Mouse (Mus musculus) adrenal gland, postnatal 36 days (tissue): ENCODE data around the gene Emc6. TPM values are rescaled to one million over a fixed set of nuclear protein-coding genes. Genes with fewer than 3 reads are reported as not detected.
A peak's percentile ranks its signal among the peaks of the same experiment; 100 is the strongest.

Experiments
- DNase-seq, 2 experiments: peaks; one replicate each; pipeline ENCODE4 v3.0.0; 2021; ENCODE audit warnings: mixed read lengths in 1 of 2
- long read RNA-seq, 2 experiments: library from polyadenylated mRNA; stranded (forward); transcript quantifications; one replicate each; pipeline ENCODE4 v2.0.0; 2021; ENCODE audit warnings: borderline sequencing depth in 2 of 2
- total RNA-seq, 2 experiments: library from RNA; stranded (reverse); gene quantifications; 2 replicates each; pipeline ENCODE4 v1.2.3; 2021

Gene Emc6
- total RNA-seq: 10 to 100 TPM; 83.0 to 85.0 TPM
- long read RNA-seq, experiment 1, transcript Emc6-201 (2 exons, 1,332 nt): major isoform, 148 of 163 reads
- long read RNA-seq, experiment 1, partial matches to known transcripts: 4 of 163 reads
- long read RNA-seq, experiment 1, other reads (novel, unspliced or antisense): 7 of 163 reads
- long read RNA-seq, experiment 2, transcript Emc6-201 (2 exons, 1,332 nt): major isoform, 70 of 73 reads
- long read RNA-seq, experiment 2, partial matches to known transcripts: 0 of 73 reads
- long read RNA-seq, experiment 2, other reads (novel, unspliced or antisense): 3 of 73 reads

DNA sequence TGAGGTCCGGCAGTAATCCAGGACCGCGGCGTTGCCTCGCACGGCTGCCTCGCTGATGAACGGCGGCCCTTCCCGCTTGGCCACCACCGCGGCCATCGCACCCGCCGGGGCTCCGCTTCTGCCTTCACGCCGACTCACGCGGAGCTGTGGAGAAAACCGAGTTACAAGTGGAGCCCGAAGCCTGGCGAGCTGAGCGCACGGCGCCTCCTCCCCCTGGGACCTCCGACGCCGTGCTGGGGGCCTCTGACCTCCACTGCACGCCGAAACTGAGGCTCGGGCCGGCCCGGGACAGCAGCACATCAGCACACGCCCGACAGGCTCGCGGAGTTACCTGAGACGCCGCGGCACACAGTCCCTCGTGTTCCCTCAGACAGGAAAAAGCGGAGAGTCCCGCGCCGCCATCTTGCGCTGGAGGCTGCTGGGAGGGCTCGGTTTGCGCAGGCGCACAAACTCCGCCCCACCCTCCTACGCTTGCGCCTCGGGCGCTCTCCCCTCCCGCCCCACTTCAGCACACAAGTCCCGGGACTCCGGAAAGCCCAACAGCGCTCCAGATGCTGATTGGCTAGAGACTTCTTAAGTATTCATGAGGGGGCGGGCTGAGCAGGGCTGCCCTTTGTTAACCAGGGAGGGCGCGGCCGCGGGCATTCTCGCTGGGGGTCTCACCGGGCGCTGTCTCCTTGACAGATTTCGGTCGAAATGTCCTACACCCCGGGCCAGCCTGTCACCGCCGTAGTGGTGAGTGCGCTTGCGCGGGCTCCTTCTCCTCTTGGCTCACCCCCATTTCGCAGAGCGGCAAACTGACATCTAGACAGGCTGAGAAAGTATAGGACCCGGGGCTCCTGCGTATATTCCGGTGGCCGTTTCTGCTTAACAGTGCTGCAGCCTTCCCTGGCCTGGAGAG is at the start of gene Emc6, which contains the start of gene Tax1bp3:
Gene Emc6 (minus strand): TSS at position 430 of the 901 bp plus-strand sequence.
Gene Tax1bp3 (plus strand): TSS at position 476 of the 901 bp plus-strand sequence.
- DNase-seq: peak; percentile 98

DNA sequence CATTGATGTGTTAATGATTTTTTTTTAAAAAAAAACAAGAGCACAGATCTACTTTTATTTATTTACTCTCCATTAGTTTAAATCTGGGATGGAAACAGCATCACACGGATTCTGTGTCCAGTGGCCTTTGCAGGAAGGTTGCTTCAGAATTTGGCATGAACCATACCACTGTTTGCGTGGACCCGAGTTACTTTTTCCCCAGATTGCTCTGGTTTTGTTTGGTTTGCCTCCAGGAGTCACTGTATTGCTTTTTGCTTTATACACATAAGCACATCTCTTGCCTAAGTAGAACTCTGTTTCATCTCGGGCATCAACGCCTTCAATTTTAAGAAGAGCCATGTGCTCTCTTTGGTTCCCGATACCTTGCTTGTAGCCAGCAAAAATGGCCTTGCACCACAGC is 49.0 kb upstream of the Emc6 start:
- no peak for DNase-seq

- DNase-seq: peak; percentile 35 to 63
Observed at GRCm38 (mm10) chr11:73223966-73224365, 47.1 kb upstream of the Emc6 start.

DNA sequence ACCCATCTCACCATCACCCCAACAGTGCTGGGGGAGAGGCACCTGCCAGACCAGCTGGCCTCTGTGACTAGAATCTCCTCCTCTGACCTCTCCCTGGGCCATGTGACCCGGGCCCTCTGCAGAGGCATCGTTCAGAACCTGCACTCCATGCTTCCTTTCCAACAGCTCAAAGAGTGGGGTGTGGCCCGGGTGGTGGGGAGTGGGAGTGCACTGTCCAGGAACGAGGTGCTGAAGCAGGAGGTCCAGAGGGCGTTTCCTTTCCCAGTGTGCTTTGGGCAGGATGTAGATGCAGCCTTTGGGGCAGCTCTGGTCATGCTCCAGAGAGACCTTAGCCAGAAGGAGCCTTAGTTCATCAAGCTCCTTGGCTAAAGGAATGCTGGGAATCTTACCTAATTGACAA is 46.0 kb upstream of the Emc6 start:
- DNase-seq: no peak

DNA sequence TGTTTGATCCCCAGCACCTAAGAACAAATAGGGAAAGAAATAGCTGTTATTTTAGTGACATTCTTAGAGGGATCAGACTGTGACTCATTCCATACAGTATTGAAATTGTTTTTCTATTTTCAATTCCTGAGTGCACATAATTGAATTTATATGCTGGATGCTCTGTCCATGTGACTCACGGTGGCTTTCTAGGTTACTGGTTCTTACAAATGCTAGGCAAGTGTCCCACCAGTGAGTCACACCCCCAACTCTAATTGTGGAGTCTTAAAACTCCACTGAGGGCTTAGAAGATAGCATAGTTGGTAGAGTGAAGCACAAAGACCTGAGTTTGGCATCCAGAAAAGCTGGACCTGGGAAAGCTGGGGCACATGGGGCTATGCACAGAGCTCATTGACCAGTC is 43.8 kb upstream of the Emc6 start:
- no peak for DNase-seq

GRCm38 (mm10) chr11:73219671-73220070 is 42.8 kb upstream of the Emc6 start:
- no peak for DNase-seq

GRCm38 (mm10) chr11:73213956-73214355 is 37.1 kb upstream of the Emc6 start:
- no peak for DNase-seq

GRCm38 (mm10) chr11:73207621-73208020 is 30.8 kb upstream of the Emc6 start:
- DNase-seq: no peak

DNA sequence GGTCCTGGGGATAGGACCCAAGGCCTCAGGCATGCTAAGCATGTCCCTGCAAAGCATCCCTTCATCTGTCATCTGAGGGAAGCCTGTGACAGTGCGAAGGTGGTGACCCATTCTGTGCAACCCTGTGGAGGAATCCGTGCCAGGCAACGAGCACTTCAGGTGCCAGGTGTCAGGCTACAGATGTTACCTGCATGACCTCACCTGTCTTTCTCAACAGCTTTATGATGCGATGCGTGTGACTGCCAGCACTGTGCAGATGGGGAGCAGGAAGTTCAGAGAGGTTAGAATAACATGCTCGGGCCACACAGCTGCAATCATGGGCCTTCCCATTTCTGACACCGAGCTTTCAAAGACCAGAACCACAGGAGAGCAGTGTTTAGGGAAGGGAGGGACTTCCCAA is 28.4 kb upstream of the Emc6 start:
- no peak for DNase-seq

- DNase-seq: no peak
Observed at GRCm38 (mm10) chr11:73203895-73204294, 27.1 kb upstream of the Emc6 start.

- no peak for DNase-seq
Observed at GRCm38 (mm10) chr11:73201597-73201996, 24.8 kb upstream of the Emc6 start.

GRCm38 (mm10) chr11:73201021-73201420 is 24.2 kb upstream of the Emc6 start:
- DNase-seq: peak; percentile 32 to 43

DNA sequence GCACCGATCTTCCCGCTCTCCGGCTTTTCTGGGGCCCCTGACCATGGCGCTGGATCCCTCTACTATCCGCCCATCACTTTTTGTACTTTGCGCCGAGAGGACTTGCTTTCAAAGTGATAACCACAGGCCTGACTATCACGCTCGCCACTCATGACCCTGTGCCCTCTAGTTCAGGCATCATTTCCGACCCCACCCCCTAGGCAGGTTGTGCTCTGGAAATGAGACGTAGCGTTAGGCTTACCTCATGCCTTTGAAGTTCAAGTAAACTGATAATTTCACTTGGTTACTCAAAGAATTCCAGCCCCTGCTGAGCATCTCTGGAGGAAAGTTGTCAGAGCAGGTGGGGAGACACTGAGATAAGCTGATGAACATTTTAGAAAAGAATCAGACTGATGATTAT is 23.0 kb upstream of the Emc6 start:
- DNase-seq: peak in 1 of 2 experiments; percentile 34

DNA sequence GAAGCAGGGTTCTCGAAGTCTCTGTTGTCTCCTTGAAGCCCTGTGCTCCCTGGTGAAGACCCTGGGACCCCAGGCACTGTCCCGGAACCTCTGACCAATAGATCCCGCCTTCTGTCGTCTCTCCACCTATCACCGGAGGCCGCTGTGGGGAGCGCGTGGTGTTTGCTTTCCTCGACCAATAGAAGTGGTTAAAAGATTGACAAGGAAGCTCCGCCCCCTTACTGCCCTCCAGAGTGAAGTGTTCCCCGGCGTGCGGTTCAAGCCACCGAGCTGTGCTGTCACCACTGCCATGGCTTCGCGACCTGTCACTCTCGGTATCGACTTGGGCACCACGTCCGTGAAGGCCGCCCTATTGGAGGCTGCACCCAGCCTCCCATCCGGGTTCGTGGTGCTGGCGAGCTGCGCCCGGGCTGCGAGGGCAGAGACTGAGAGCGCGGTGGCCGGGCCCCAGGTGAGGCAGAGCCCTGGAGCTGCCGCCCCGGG is 22.4 kb upstream of the Emc6 start, which contains the start of gene Shpk:
Gene Shpk (plus strand): TSS at position 231 of the 483 bp plus-strand sequence.
- DNase-seq: peak; percentile 94 to 95

- peak; percentile 83 to 85 for DNase-seq
Observed at GRCm38 (mm10) chr11:73198603-73199229, 21.9 kb upstream of the Emc6 start, which contains the start of gene Ctns. Gene Ctns, minus strand, starts transcription at chr11:73199042.

GRCm38 (mm10) chr11:73198190-73198589 is 21.4 kb upstream of the Emc6 start:
- no peak for DNase-seq

GRCm38 (mm10) chr11:73194444-73194843 is 17.6 kb upstream of the Emc6 start:
- no peak for DNase-seq

DNA sequence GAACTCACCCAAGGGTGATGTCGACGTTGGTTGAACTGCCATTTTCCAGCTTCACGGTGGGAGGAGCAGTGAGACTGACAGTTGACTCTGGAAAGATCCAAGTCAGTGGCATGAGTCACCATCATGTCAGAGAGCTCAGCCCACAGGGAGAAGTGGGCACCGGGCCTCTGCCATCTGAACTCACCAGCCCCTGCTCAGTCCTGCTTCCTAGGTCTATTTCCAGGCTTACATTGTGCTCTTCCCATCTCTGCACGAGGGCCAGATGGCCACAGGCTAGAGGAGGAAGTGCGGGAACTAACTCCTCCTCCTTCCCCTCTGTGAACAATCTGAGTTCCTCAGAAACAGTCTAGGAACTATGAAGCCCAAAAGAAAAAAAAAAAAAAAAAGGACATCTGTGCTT is 16.2 kb upstream of the Emc6 start:
- peak; percentile 44 to 47 for DNase-seq

DNA sequence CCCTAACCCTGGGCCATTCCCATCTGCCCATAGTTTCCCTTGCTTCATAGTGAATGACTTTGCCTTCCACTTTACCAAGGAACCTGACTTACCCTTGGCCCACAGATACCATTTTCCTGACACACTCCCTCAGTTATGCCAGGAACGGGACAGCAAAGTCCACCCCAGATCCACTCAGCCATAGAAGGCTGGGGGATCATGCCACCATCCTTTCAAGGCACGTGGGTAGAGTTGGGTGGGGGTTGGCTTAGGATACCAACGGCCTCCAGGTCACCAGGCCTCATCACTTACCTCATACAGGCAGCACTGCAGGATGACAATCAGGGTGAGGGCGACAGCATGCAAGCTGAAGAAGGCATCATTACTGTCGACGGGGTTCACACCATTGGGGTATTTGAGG is 10.4 kb upstream of the Emc6 start:
- DNase-seq: no peak

DNA sequence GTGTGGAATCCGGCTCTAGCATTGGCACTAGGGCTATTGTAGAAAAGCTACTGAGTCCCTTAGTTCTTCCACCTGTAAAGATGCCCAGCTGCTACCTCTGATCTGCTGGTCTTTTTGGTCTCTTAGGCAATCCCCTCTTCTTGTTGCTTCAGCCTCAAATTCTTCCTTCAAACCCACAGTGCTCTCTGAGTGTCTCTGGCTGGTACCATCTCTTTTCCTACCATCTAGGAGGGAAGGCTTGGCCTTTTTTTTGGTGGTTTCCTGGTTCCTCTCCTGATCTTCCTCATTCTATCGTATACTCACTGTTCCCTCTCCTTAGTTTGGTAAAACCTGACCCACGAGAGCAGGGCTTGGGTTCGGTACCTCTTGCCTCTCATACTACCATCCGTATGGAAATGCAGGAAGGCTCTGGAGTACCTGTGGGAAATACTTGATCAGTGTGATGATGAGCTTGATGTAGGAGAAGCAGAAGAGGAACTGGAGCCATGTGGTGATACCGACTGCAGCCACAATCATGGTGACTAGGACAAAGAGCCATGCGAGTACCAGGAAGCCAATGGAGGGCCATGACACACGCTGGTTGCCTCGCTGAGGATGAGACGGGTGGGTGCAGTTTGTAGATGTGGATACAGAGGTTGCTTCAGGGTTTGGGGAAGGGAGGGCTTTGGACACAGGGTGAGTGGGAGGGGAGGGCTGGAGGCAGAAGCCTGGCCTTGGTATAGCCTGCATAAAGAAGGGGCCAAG is 9.2 kb upstream of the Emc6 start:
- DNase-seq: no peak

DNA sequence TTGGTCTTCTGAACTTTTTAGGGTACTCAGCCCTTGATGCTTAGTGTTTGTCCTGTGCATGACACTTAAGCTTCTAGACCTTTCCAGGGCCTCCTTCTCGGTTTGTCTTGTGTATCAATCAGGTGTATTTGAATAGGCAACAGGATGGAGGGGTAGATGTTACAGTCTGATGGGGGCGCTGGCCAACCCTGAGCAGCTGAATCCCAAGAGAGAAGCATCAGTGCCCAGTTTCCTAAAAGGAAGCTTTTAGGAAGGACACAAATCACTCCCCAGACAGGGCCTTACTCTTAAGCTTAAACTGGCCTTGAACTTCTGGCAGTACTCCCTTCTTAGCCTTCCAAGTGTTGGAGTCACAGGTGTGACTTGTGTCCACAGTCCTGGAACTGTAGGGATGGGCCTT is 1.1 kb upstream of the Emc6 start:
- no peak for DNase-seq

DNA sequence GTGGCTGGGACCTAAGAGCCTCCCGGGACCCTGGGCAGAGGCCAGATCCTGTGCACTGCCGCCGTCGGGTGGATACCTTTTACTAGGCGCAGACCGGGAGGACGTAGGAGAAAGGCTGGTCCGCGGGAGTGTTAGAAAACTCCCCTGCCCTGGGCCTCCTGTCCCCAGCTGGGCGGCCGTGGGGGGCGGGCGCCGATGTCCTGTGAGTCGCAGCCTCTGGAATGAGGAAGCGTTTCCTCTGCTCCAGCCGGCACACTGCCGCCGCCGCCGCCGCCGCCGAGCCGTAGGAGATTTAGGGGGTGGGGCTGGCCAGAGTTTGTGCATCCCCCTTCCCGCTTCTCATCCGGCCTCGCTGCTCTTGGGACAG is 655 bp upstream of the Emc6 start:
- DNase-seq: peak; percentile 90 to 92
